Mouse (Mus musculus): Measurements from ENCODE around the gene Olfr824. TPM values are rescaled to one million over a fixed set of nuclear protein-coding genes. Genes with fewer than 3 reads are reported as not detected.
"Not testable (repeated sequence)": the region's sequence is repeated elsewhere in the genome, so short reads cannot be mapped to it uniquely, and the experiment has no call there.

The Olfr824 gene
- not detected in 2 replicates for polyA plus RNA-seq (2016; fragmentation: Nextera tagmentation; extraction: Ambion mirVana)

GRCm38 (mm10) chr10:130129900-130130299 lies at the start of gene Olfr824:
Gene Olfr824, minus strand, starts transcription at chr10:130130000.
- H3K9me3 ChIP-seq (replicated peaks); H3K27me3 ChIP-seq (replicated peaks); H3K4me1 ChIP-seq; H3K27ac ChIP-seq; H3K4me3 ChIP-seq; H3K9ac ChIP-seq; ATAC-seq; H3K36me3 ChIP-seq; H3K4me2 ChIP-seq: not testable (repeated sequence)

- H3K36me3 ChIP-seq: no peaks in the 10 kb centered on the region
- ATAC-seq: no peak
- no peaks in the 10 kb centered on the region for H3K4me1 ChIP-seq
- no peak within 1 kb of the TSS for H3K9ac ChIP-seq
- H3K9me3 ChIP-seq (replicated peaks): peaks cover 3% of the 10 kb centered on the region; the same call in 1 of the 2 replicates
- H3K4me3 ChIP-seq: no peak within 1 kb of the TSS
- H3K27ac ChIP-seq: no peak within 1 kb of the TSS
- no peaks in the 10 kb centered on the region for H3K27me3 ChIP-seq (replicated peaks)
- no peak within 1 kb of the TSS for H3K4me2 ChIP-seq
Observed at GRCm38 (mm10) chr10:130166666-130167065, 36.9 kb upstream of the Olfr824 start, which contains the start of gene Olfr825. Gene Olfr825, minus strand, starts transcription at chr10:130166766.

- no peaks in the 10 kb centered on the region for H3K36me3 ChIP-seq
- H3K4me3 ChIP-seq: no peak overlapping the region
- H3K9me3 ChIP-seq (replicated peaks): no peaks in the 10 kb centered on the region
- H3K4me1 ChIP-seq: no peaks in the 10 kb centered on the region
- H3K4me2 ChIP-seq: no peak overlapping the region
- H3K27ac ChIP-seq: no peak overlapping the region
- no peak overlapping the region for H3K9ac ChIP-seq
- no peaks in the 10 kb centered on the region for H3K27me3 ChIP-seq (replicated peaks)
- ATAC-seq: no peak
Observed at GRCm38 (mm10) chr10:130165196-130165595, 35.4 kb upstream of the Olfr824 start.

GRCm38 (mm10) chr10:130144121-130144520 lies 14.3 kb upstream of the Olfr824 start:
- Histone ChIP-seq H3K27me3 (replicated peaks) (no peaks in the 10 kb centered on the region), H3K4me2 (no peak overlapping the region), H3K9ac (no peak overlapping the region), H3K4me1 (no peaks in the 10 kb centered on the region), H3K27ac (no peak overlapping the region), H3K4me3 (no peak overlapping the region), H3K36me3 (no peaks in the 10 kb centered on the region), H3K9me3 (replicated peaks) (no peaks in the 10 kb centered on the region; the same call in 1 of the 2 replicates)
- 62% methylated on average over 5 of the region's 5 CpGs for WGBS (ENCODE audit: insufficient replicate concordance)
- no peak for ATAC-seq

- 56% methylated on average over 5 of the region's 5 CpGs for WGBS (ENCODE audit: insufficient replicate concordance)
Observed at GRCm38 (mm10) chr10:130142481-130142880, 12.7 kb upstream of the Olfr824 start.

GRCm38 (mm10) chr10:130134811-130135210 lies 5.0 kb upstream of the Olfr824 start:
- Histone ChIP-seq H3K27me3 (replicated peaks) (no peaks in the 10 kb centered on the region), H3K4me2 (no peak overlapping the region), H3K9ac (no peak overlapping the region), H3K4me3 (no peak overlapping the region), H3K9me3 (replicated peaks) (no peaks in the 10 kb centered on the region), H3K36me3 (no peaks in the 10 kb centered on the region), H3K4me1 (no peaks in the 10 kb centered on the region), H3K27ac (no peak overlapping the region)
- ATAC-seq: no peak

More at GRCm38 (mm10) chr10:130142481-130142880, 12.7 kb upstream of the Olfr824 start:
- not testable (repeated sequence) for H3K27me3 ChIP-seq (replicated peaks); ATAC-seq; H3K4me1 ChIP-seq; H3K9ac ChIP-seq; H3K36me3 ChIP-seq; H3K9me3 ChIP-seq (replicated peaks); H3K4me3 ChIP-seq; H3K4me2 ChIP-seq; H3K27ac ChIP-seq

- not testable (repeated sequence) for H3K4me2 ChIP-seq; ATAC-seq; H3K9me3 ChIP-seq (replicated peaks); H3K27me3 ChIP-seq (replicated peaks); H3K4me1 ChIP-seq; H3K4me3 ChIP-seq; H3K27ac ChIP-seq; H3K9ac ChIP-seq; H3K36me3 ChIP-seq
- 54% methylated on average over 3 of the region's 3 CpGs for WGBS (ENCODE audit: insufficient replicate concordance)
Observed at GRCm38 (mm10) chr10:130116045-130116444, 13.8 kb downstream of the Olfr824 start.

GRCm38 (mm10) chr10:130115283-130115682 lies 14.5 kb downstream of the Olfr824 start, which contains the start of gene Olfr823:
Gene Olfr823, minus strand, starts transcription at chr10:130115383.
- not testable (repeated sequence) for H3K9ac ChIP-seq; H3K27ac ChIP-seq; H3K27me3 ChIP-seq (replicated peaks); H3K4me2 ChIP-seq; ATAC-seq; H3K4me1 ChIP-seq; H3K36me3 ChIP-seq; H3K9me3 ChIP-seq (replicated peaks); H3K4me3 ChIP-seq
- 62% methylated on average over 1 of the region's 1 CpGs for WGBS (ENCODE audit: insufficient replicate concordance)

- ATAC-seq: no peak
- no peak overlapping the region for H3K27ac ChIP-seq
- no peaks in the 10 kb centered on the region for H3K9me3 ChIP-seq (replicated peaks)
- H3K27me3 ChIP-seq (replicated peaks): no peaks in the 10 kb centered on the region
- no peaks in the 10 kb centered on the region for H3K36me3 ChIP-seq
- no peak overlapping the region for H3K9ac ChIP-seq
- H3K4me1 ChIP-seq: no peaks in the 10 kb centered on the region
- no peak overlapping the region for H3K4me3 ChIP-seq
- no peak overlapping the region for H3K4me2 ChIP-seq
Observed at GRCm38 (mm10) chr10:130096104-130096503, 33.7 kb downstream of the Olfr824 start.

GRCm38 (mm10) chr10:130092838-130093440 lies 36.9 kb downstream of the Olfr824 start:
- WGBS (ENCODE audit: insufficient replicate concordance): 15% methylated on average over 5 of the region's 5 CpGs
- no peaks in the 10 kb centered on the region for H3K36me3 ChIP-seq
- ATAC-seq: no peak

More at GRCm38 (mm10) chr10:130092838-130093440, 36.9 kb downstream of the Olfr824 start:
- H3K4me2 ChIP-seq: no peak overlapping the region
- H3K4me1 ChIP-seq: no peaks in the 10 kb centered on the region
- no peaks in the 10 kb centered on the region for H3K9me3 ChIP-seq (replicated peaks)
- H3K27me3 ChIP-seq (replicated peaks): no peaks in the 10 kb centered on the region
- H3K4me3 ChIP-seq: no peak overlapping the region
- no peak overlapping the region for H3K9ac ChIP-seq
- H3K27ac ChIP-seq: no peak overlapping the region

Other genes with a start within 250 kb of the Olfr824 start
- not detected in 2 replicates for gene Olfr815, start 224.1 kb downstream of the Olfr824 start, polyA plus RNA-seq (2016; fragmentation: Nextera tagmentation; extraction: Ambion mirVana)
- not detected in 2 replicates for gene Olfr816, start 214.4 kb downstream of the Olfr824 start, polyA plus RNA-seq (2016; fragmentation: Nextera tagmentation; extraction: Ambion mirVana)
- gene Olfr818, start 180.9 kb downstream of the Olfr824 start, polyA plus RNA-seq (2016; fragmentation: Nextera tagmentation; extraction: Ambion mirVana): not detected in 2 replicates
- gene Olfr819, start 162.7 kb downstream of the Olfr824 start, polyA plus RNA-seq (2016; fragmentation: Nextera tagmentation; extraction: Ambion mirVana): not detected in 2 replicates
- gene Olfr247, start 153.9 kb downstream of the Olfr824 start, polyA plus RNA-seq (2016; fragmentation: Nextera tagmentation; extraction: Ambion mirVana): not detected in 2 replicates
- not detected in 2 replicates for gene Gm10310, start 144.9 kb downstream of the Olfr824 start, polyA plus RNA-seq (2016; fragmentation: Nextera tagmentation; extraction: Ambion mirVana)
- not detected in 2 replicates for gene Olfr820, start 117.4 kb downstream of the Olfr824 start, polyA plus RNA-seq (2016; fragmentation: Nextera tagmentation; extraction: Ambion mirVana)
- not detected in 2 replicates for gene Olfr821, start 99.7 kb downstream of the Olfr824 start, polyA plus RNA-seq (2016; fragmentation: Nextera tagmentation; extraction: Ambion mirVana)
- not detected in 2 replicates for gene Olfr822, start 58.8 kb downstream of the Olfr824 start, polyA plus RNA-seq (2016; fragmentation: Nextera tagmentation; extraction: Ambion mirVana)
- gene Olfr823, start 14.6 kb downstream of the Olfr824 start, polyA plus RNA-seq (2016; fragmentation: Nextera tagmentation; extraction: Ambion mirVana): not detected in 2 replicates
- gene Olfr825, start 36.8 kb upstream of the Olfr824 start, polyA plus RNA-seq (2016; fragmentation: Nextera tagmentation; extraction: Ambion mirVana): not detected in 2 replicates
- not detected in 2 replicates for gene Olfr826, start 54.2 kb upstream of the Olfr824 start, polyA plus RNA-seq (2016; fragmentation: Nextera tagmentation; extraction: Ambion mirVana)
- gene Olfr827, start 84.4 kb upstream of the Olfr824 start, polyA plus RNA-seq (2016; fragmentation: Nextera tagmentation; extraction: Ambion mirVana): not detected in 2 replicates
- gene Neurod4, start 150.2 kb upstream of the Olfr824 start, polyA plus RNA-seq (2016; fragmentation: Nextera tagmentation; extraction: Ambion mirVana): not detected in 2 replicates
- gene Tespa1, start 192.9 kb upstream of the Olfr824 start, polyA plus RNA-seq (2016; fragmentation: Nextera tagmentation; extraction: Ambion mirVana): 3.8 and 3.9 TPM in 2 replicates

All from liver, embryonic 12.5 days (tissue).